Mouse (Mus musculus): ENCODE measurements around the gene Sgta. TPM values are rescaled to one million over a fixed set of nuclear protein-coding genes. Genes with fewer than 3 reads are reported as not detected.

Sgta gene
- total and polyA plus RNA-seq, 2 experiments from 2014 or later, result 236 to 325 TPM

DNA sequence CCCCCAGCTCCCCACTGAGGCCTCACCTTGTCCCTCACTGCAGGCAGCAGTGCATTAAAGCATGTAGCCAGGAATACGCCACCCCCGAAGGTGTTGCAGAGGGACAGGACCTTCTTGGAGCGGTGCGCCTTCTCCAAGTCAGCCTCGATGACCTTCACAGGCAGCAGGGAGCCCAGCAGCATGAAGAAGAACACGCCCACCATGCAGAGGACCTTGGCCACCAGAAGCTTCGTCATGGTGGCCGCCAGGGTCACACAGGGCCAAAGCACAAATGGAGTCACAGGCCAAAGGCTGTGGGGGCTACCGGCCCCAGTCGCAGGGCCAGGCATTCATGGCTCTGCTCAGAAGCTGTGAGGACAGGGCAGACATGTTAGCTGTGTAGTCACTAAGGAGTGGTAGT, 26.4 kb downstream of the Sgta start:
- H3K4me2 ChIP-seq (ENCODE audit: low read depth, low read length, poor library complexity, severe bottlenecking), result no peak overlapping the region
- ATAC-seq (ENCODE audit: low FRiP score) (no peak), DNase-seq (ENCODE audit: low spot score) (no peak)
- no peaks in the 10 kb centered on the region for H3K27me3 ChIP-seq (ENCODE audit: insufficient read depth, low read length)
- H3K9ac ChIP-seq (replicated peaks; ENCODE audit: low read length, poor library complexity, severe bottlenecking), result no peak overlapping the region
- H3K4me1 ChIP-seq (ENCODE audit: insufficient read depth, low read length), result no peaks in the 10 kb centered on the region
- peaks cover 36% of the 10 kb centered on the region for H3K36me3 ChIP-seq (ENCODE audit: insufficient read depth, low read length)
- 88% methylated on average over 10 of the region's 10 CpGs for WGBS
- no peak overlapping the region for H3K4me3 ChIP-seq (ENCODE audit: low read depth, low read length)
- TF ChIP-seq CTCF (IDR thresholded peaks at IDR 0.05), result no peak
- H3K27ac ChIP-seq (ENCODE audit: low read depth, low read length), result no peak overlapping the region
- H3K9me3 ChIP-seq (ENCODE audit: low read length), result no peaks in the 10 kb centered on the region

- no peak overlapping the region for H3K4me2 ChIP-seq (ENCODE audit: low read depth, low read length, poor library complexity, severe bottlenecking)
- peaks cover 36% of the 10 kb centered on the region for H3K36me3 ChIP-seq (ENCODE audit: insufficient read depth, low read length)
- no peak overlapping the region for H3K9ac ChIP-seq (replicated peaks; ENCODE audit: low read length, poor library complexity, severe bottlenecking)
- H3K4me1 ChIP-seq (ENCODE audit: insufficient read depth, low read length), result peaks cover 10% of the 10 kb centered on the region; the same call in 1 of the 2 replicates
- ATAC-seq (ENCODE audit: low FRiP score) (no peak), DNase-seq (ENCODE audit: low spot score) (no peak)
- H3K4me3 ChIP-seq (ENCODE audit: low read depth, low read length), result no peak overlapping the region
- no peak for TF ChIP-seq CTCF (IDR thresholded peaks at IDR 0.05)
- 65% methylated on average over 10 of the region's 10 CpGs for WGBS
- no peaks in the 10 kb centered on the region for H3K9me3 ChIP-seq (ENCODE audit: low read length)
- no peak overlapping the region for H3K27ac ChIP-seq (ENCODE audit: low read depth, low read length)
- H3K27me3 ChIP-seq (ENCODE audit: insufficient read depth, low read length), result no peaks in the 10 kb centered on the region
Measured at GRCm38 (mm10) chr10:81029031-81029430, 30.9 kb downstream of the Sgta start.

DNA sequence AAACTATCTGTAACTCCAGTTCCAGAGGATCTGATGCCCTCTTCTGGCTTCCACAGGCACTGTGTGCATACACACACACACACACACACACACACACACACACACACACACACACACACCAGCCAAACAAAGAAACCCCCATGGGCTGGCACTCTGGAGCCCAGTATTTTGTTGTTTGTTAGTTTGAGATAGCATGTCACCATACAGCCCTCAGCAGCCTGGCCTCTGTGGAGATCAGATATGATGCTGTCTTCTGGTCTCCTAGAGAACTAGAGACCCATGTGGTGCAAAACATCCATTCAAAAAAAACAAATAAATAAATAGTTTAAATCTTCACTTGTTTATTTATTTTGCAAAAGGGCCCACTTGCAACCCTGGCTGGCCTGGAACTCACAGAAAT, 31.8 kb downstream of the Sgta start:
- Histone ChIP-seq H3K4me2 (ENCODE audit: low read depth, low read length, poor library complexity, severe bottlenecking) (no peak overlapping the region), H3K4me1 (ENCODE audit: insufficient read depth, low read length) (peaks cover 12% of the 10 kb centered on the region), H3K9me3 (ENCODE audit: low read length) (no peaks in the 10 kb centered on the region), H3K27ac (ENCODE audit: low read depth, low read length) (no peak overlapping the region), H3K36me3 (ENCODE audit: insufficient read depth, low read length) (peaks cover 34% of the 10 kb centered on the region), H3K9ac (replicated peaks; ENCODE audit: low read length, poor library complexity, severe bottlenecking) (no peak overlapping the region), H3K4me3 (ENCODE audit: low read depth, low read length) (no peak overlapping the region), H3K27me3 (ENCODE audit: insufficient read depth, low read length) (no peaks in the 10 kb centered on the region)
- DNase-seq (ENCODE audit: low spot score), result no peak
- peak; percentile 13; the same call in 1 of the 2 replicates for TF ChIP-seq CTCF (IDR thresholded peaks at IDR 0.05)
- no peak for ATAC-seq (ENCODE audit: low FRiP score)

DNA sequence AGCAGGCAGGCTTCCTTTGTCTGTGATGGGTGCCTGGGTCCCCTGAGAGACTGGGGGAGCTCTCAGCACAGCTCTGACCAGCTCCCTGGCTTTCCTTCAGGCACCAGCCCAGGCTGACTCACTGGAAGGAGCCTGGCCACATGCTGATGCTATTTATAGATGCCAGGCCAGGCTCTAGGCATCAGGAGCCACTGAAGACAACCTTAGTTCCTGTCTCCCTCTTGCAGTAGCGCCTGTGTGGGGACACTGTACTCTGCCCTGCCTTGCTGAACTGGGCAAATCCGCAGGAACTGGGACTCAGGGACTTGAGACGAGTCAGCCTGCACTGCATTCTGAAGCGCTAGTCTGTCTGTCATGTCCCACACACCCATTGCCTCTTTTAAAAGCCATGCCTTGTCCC, 32.6 kb downstream of the Sgta start:
- Histone ChIP-seq H3K27me3 (ENCODE audit: insufficient read depth, low read length) (no peaks in the 10 kb centered on the region), H3K36me3 (ENCODE audit: insufficient read depth, low read length) (peaks cover 25% of the 10 kb centered on the region), H3K4me2 (ENCODE audit: low read depth, low read length, poor library complexity, severe bottlenecking) (no peak overlapping the region), H3K4me1 (ENCODE audit: insufficient read depth, low read length) (peaks cover 12% of the 10 kb centered on the region), H3K9me3 (ENCODE audit: low read length) (no peaks in the 10 kb centered on the region), H3K4me3 (ENCODE audit: low read depth, low read length) (no peak overlapping the region), H3K27ac (ENCODE audit: low read depth, low read length) (no peak overlapping the region), H3K9ac (replicated peaks; ENCODE audit: low read length, poor library complexity, severe bottlenecking) (no peak overlapping the region)
- no peak for DNase-seq (ENCODE audit: low spot score)
- TF ChIP-seq CTCF (IDR thresholded peaks at IDR 0.05), result no peak
- no peak for ATAC-seq (ENCODE audit: low FRiP score)
- 70% methylated on average over 4 of the region's 4 CpGs for WGBS

- Histone ChIP-seq H3K9ac (replicated peaks; ENCODE audit: low read length, poor library complexity, severe bottlenecking) (no peak overlapping the region), H3K4me1 (ENCODE audit: insufficient read depth, low read length) (peaks cover 14% of the 10 kb centered on the region), H3K36me3 (ENCODE audit: insufficient read depth, low read length) (peaks cover 21% of the 10 kb centered on the region), H3K4me2 (ENCODE audit: low read depth, low read length, poor library complexity, severe bottlenecking) (no peak overlapping the region), H3K4me3 (ENCODE audit: low read depth, low read length) (no peak overlapping the region), H3K27ac (ENCODE audit: low read depth, low read length) (no peak overlapping the region), H3K9me3 (ENCODE audit: low read length) (no peaks in the 10 kb centered on the region), H3K27me3 (ENCODE audit: insufficient read depth, low read length) (no peaks in the 10 kb centered on the region)
- TF ChIP-seq CTCF (IDR thresholded peaks at IDR 0.05), result no peak
- DNase-seq (ENCODE audit: low spot score) (no peak), ATAC-seq (ENCODE audit: low FRiP score) (no peak)
- WGBS, result 95% methylated on average over 5 of the region's 5 CpGs
Measured at GRCm38 (mm10) chr10:81026857-81027256, 33.1 kb downstream of the Sgta start.

DNA sequence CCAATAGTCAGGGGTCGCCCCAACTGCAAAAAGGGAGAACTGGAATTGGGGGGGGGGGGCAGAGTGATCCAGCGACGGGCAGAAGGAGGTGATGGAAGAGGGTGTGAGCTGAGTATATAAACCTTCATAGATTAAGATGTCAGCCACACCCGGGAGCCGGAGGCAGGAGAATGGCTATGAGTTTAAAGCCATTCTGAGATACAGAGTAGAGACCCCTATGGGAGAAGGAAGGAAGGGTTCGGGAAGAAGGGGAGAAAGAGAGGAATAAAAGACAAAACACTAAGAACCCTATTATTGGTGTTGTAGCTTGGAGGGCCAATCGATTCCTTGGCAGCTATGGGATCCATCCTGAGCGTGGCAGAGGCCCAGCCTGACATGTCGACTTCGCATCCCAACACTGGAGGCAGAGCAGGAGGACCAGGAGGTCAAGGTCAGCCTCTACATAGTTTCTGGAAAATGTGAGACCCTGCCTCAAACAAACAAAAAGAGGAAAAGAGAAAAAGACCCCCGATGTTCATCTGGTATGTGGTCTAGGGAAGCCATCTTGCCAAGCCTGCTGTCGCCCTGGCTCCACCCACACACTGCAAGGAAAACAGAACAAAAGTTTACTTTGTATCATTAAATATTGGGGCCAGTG, 34.2 kb downstream of the Sgta start, which contains the start of gene Diras1:
Diras1 (minus strand) TSS at position 24 of the 637 bp plus-strand sequence.
- DNase-seq (ENCODE audit: low spot score) (no peak), ATAC-seq (ENCODE audit: low FRiP score) (peak; percentile 45; the same call in 1 of the 2 replicates)
- 38% methylated on average over 12 of the region's 12 CpGs for WGBS
- Histone ChIP-seq H3K27ac (ENCODE audit: low read depth, low read length) (peak within 1 kb of the TSS; percentile 69), H3K9me3 (ENCODE audit: low read length) (no peaks in the 10 kb centered on the region), H3K9ac (replicated peaks; ENCODE audit: low read length, poor library complexity, severe bottlenecking) (peak within 1 kb of the TSS; percentile 85), H3K27me3 (ENCODE audit: insufficient read depth, low read length) (no peaks in the 10 kb centered on the region), H3K4me3 (ENCODE audit: low read depth, low read length) (peak within 1 kb of the TSS; percentile 52), H3K4me2 (ENCODE audit: low read depth, low read length, poor library complexity, severe bottlenecking) (peak within 1 kb of the TSS; percentile 87), H3K4me1 (ENCODE audit: insufficient read depth, low read length) (peaks cover 16% of the 10 kb centered on the region), H3K36me3 (ENCODE audit: insufficient read depth, low read length) (peaks cover 10% of the 10 kb centered on the region)
- TF ChIP-seq CTCF (IDR thresholded peaks at IDR 0.05), result peak; percentile 50

All from midbrain, postnatal 0 days (tissue).